Mouse (Mus musculus): ENCODE measurements at regions not wholly inside any gene's neighbourhood (a gene's known extent, or its start where the extent isn't known, plus 50 kb on each side); places are given as distances from the start of the nearest gene placed in this dataset.

GRCm38 (mm10) chr3:146337429-146337828 lies 67.0 kb upstream of the Ssx2ip start:
- Histone ChIP-seq H3K9ac (ENCODE audit: low read depth, low read length) (no peak overlapping the region), H3K27ac (replicated peaks; ENCODE audit: low read depth, low read length) (no peak overlapping the region), H3K4me1 (ENCODE audit: control insufficient read depth, insufficient read depth, low read length) (peaks cover 3% of the 10 kb centered on the region; the same call in 1 of the 2 replicates), H3K4me3 (ENCODE audit: low read depth, low read length) (no peak overlapping the region), H3K4me2 (ENCODE audit: low read depth, low read length) (no peak overlapping the region), H3K27me3 (replicated peaks; ENCODE audit: control insufficient read depth, insufficient read depth, low read length) (no peaks in the 10 kb centered on the region), H3K36me3 (ENCODE audit: control insufficient read depth, insufficient read depth, low read length) (no peaks in the 10 kb centered on the region), H3K9me3 (ENCODE audit: control insufficient read depth, low read length) (no peaks in the 10 kb centered on the region)
- DNase-seq (ENCODE audit: low spot score) (no peak), ATAC-seq (ENCODE audit: low read depth) (no peak)
- WGBS: 55% methylated on average over 3 of the region's 3 CpGs

DNA sequence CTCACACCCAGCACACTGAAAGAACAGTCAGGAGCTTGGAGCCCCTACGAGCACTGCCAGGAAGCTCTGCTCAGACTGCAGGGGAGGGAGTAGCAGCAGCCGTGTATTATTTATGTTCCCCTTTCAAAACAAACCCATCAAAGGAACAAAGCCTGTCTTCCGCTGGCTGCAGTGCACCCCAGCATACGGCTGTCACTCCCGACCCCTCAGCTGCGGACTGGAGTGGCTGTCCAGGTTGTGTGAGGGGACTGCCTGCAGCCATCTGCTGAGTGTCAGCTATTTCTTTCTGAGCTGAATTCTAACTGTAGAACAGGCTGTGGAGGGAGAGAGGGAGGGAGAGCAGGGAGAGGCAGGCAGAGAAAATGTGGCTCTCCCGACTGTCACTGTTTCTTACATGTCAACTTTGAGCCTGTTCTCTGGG lies 66.6 kb upstream of the Ssx2ip start:
- DNase-seq (ENCODE audit: low spot score) (peak; percentile 34), ATAC-seq (ENCODE audit: low read depth) (peak; percentile 56; the same call in 1 of the 2 replicates)
- H3K9ac ChIP-seq (ENCODE audit: low read depth, low read length): peak overlapping the region; percentile 26; the same call in 1 of the 2 replicates
- H3K4me2 ChIP-seq (ENCODE audit: low read depth, low read length): peak overlapping the region; percentile 16; the same call in 1 of the 2 replicates
- H3K4me3 ChIP-seq (ENCODE audit: low read depth, low read length): no peak overlapping the region
- no peaks in the 10 kb centered on the region for H3K36me3 ChIP-seq (ENCODE audit: control insufficient read depth, insufficient read depth, low read length)
- WGBS: 19% methylated on average over 7 of the region's 7 CpGs
- H3K4me1 ChIP-seq (ENCODE audit: control insufficient read depth, insufficient read depth, low read length): peaks cover 3% of the 10 kb centered on the region; the same call in 1 of the 2 replicates
- H3K27ac ChIP-seq (replicated peaks; ENCODE audit: low read depth, low read length): no peak overlapping the region
- H3K27me3 ChIP-seq (replicated peaks; ENCODE audit: control insufficient read depth, insufficient read depth, low read length): no peaks in the 10 kb centered on the region
- H3K9me3 ChIP-seq (ENCODE audit: control insufficient read depth, low read length): no peaks in the 10 kb centered on the region

DNA sequence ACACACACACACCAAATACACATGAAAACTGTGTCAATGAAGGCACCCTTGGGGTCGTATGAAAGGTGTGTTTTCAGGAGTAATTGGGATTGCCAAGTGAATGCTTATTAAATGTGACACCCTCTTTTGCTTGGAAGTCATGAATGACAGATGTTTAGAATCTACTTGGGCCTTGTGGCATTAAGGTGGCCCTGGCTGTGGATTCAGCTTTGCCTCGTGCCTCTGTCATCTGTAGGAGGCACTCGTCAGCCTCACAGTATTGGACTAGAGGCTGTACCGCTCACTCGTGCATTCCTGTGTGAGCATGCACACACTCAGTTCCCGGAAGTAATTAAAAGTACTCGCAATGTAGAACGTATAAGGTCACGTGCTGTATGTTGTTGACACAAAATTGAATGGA lies 66.0 kb upstream of the Ssx2ip start:
- H3K4me1 ChIP-seq (ENCODE audit: control insufficient read depth, insufficient read depth, low read length): peaks cover 3% of the 10 kb centered on the region; the same call in 1 of the 2 replicates
- H3K4me3 ChIP-seq (ENCODE audit: low read depth, low read length): no peak overlapping the region
- no peak overlapping the region for H3K4me2 ChIP-seq (ENCODE audit: low read depth, low read length)
- no peak overlapping the region for H3K27ac ChIP-seq (replicated peaks; ENCODE audit: low read depth, low read length)
- H3K9me3 ChIP-seq (ENCODE audit: control insufficient read depth, low read length): no peaks in the 10 kb centered on the region
- no peaks in the 10 kb centered on the region for H3K27me3 ChIP-seq (replicated peaks; ENCODE audit: control insufficient read depth, insufficient read depth, low read length)
- no peak overlapping the region for H3K9ac ChIP-seq (ENCODE audit: low read depth, low read length)
- DNase-seq (ENCODE audit: low spot score): no peak
- H3K36me3 ChIP-seq (ENCODE audit: control insufficient read depth, insufficient read depth, low read length): no peaks in the 10 kb centered on the region
- WGBS: 58% methylated on average over 9 of the region's 9 CpGs
- ATAC-seq (ENCODE audit: low read depth): no peak

- ATAC-seq (ENCODE audit: low read depth): no peak
- Histone ChIP-seq H3K4me1 (ENCODE audit: control insufficient read depth, insufficient read depth, low read length) (peaks cover 3% of the 10 kb centered on the region; the same call in 1 of the 2 replicates), H3K9ac (ENCODE audit: low read depth, low read length) (no peak overlapping the region), H3K27me3 (replicated peaks; ENCODE audit: control insufficient read depth, insufficient read depth, low read length) (no peaks in the 10 kb centered on the region), H3K27ac (replicated peaks; ENCODE audit: low read depth, low read length) (no peak overlapping the region), H3K4me2 (ENCODE audit: low read depth, low read length) (peak overlapping the region; percentile 16; the same call in 1 of the 2 replicates), H3K4me3 (ENCODE audit: low read depth, low read length) (no peak overlapping the region), H3K36me3 (ENCODE audit: control insufficient read depth, insufficient read depth, low read length) (no peaks in the 10 kb centered on the region), H3K9me3 (ENCODE audit: control insufficient read depth, low read length) (no peaks in the 10 kb centered on the region)
- no peak for DNase-seq (ENCODE audit: low spot score)
- 41% methylated on average over 12 of the region's 12 CpGs for WGBS
Observed at GRCm38 (mm10) chr3:146340316-146341055, 64.0 kb upstream of the Ssx2ip start.

DNA sequence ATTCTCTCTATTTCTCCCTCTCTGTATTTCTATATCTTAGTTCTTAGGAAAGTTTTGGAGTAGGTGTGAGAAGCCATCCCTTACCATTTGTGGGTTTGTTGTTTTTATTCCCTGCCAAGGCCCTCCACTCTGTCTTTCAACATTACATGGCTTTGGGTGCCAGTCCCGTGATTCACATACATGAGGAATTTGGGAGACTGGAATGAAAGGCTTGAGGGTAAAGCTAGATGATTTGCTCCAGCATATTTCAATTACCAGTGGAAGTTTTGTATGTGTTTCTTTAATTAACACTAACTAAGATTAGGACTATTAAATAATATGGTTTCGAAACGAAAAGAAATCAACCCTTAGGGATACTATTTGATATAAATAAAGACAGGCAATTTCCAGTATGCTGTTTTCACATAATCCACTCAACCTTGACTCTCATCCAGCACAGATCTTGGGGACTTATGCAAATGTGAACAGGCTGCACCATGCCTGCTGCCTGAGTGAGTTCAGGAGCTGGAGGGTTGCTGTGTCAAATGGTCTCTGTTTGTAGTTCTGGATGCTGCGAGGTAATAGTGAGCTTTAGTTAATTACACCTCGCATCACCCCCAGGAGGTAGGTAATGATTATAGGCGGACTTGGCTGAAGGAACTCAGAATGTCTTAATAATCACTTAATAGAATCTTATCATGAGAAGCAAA lies 62.6 kb upstream of the Ssx2ip start:
- WGBS: 54% methylated on average over 6 of the region's 6 CpGs
- no peaks in the 10 kb centered on the region for H3K9me3 ChIP-seq (ENCODE audit: control insufficient read depth, low read length)
- H3K4me2 ChIP-seq (ENCODE audit: low read depth, low read length): no peak overlapping the region
- H3K27ac ChIP-seq (replicated peaks; ENCODE audit: low read depth, low read length): no peak overlapping the region
- H3K4me1 ChIP-seq (ENCODE audit: control insufficient read depth, insufficient read depth, low read length): peaks cover 3% of the 10 kb centered on the region; the same call in 1 of the 2 replicates
- no peaks in the 10 kb centered on the region for H3K27me3 ChIP-seq (replicated peaks; ENCODE audit: control insufficient read depth, insufficient read depth, low read length)
- no peaks in the 10 kb centered on the region for H3K36me3 ChIP-seq (ENCODE audit: control insufficient read depth, insufficient read depth, low read length)
- no peak overlapping the region for H3K9ac ChIP-seq (ENCODE audit: low read depth, low read length)
- DNase-seq (ENCODE audit: low spot score): no peak
- no peak for ATAC-seq (ENCODE audit: low read depth)
- no peak overlapping the region for H3K4me3 ChIP-seq (ENCODE audit: low read depth, low read length)

DNA sequence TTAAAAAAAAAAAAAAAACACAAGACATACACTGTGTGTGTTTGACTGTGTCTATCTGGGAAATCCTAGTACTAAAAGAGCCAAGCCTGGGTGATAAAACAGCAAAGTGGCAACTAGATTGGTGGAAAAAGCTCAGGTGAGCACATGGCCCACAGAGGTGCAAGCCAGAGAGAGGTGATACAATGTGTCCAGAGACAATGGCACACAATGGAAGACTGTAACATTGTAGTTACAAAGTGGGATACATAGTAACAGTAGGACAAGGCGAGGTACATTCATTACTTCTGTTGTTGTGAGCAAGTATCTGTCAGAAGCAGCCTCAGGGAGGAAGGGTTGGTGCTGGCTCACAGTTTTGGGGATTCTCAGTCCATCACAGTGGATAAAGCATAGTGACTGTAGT lies 61.7 kb upstream of the Ssx2ip start:
- ATAC-seq (ENCODE audit: low read depth): no peak
- 97% methylated on average over 1 of the region's 1 CpGs for WGBS
- Histone ChIP-seq H3K4me1 (ENCODE audit: control insufficient read depth, insufficient read depth, low read length) (peaks cover 3% of the 10 kb centered on the region; the same call in 1 of the 2 replicates), H3K27me3 (replicated peaks; ENCODE audit: control insufficient read depth, insufficient read depth, low read length) (no peaks in the 10 kb centered on the region), H3K9ac (ENCODE audit: low read depth, low read length) (no peak overlapping the region), H3K4me2 (ENCODE audit: low read depth, low read length) (no peak overlapping the region), H3K27ac (replicated peaks; ENCODE audit: low read depth, low read length) (no peak overlapping the region), H3K9me3 (ENCODE audit: control insufficient read depth, low read length) (no peaks in the 10 kb centered on the region), H3K4me3 (ENCODE audit: low read depth, low read length) (no peak overlapping the region), H3K36me3 (ENCODE audit: control insufficient read depth, insufficient read depth, low read length) (no peaks in the 10 kb centered on the region)
- no peak for DNase-seq (ENCODE audit: low spot score)

DNA sequence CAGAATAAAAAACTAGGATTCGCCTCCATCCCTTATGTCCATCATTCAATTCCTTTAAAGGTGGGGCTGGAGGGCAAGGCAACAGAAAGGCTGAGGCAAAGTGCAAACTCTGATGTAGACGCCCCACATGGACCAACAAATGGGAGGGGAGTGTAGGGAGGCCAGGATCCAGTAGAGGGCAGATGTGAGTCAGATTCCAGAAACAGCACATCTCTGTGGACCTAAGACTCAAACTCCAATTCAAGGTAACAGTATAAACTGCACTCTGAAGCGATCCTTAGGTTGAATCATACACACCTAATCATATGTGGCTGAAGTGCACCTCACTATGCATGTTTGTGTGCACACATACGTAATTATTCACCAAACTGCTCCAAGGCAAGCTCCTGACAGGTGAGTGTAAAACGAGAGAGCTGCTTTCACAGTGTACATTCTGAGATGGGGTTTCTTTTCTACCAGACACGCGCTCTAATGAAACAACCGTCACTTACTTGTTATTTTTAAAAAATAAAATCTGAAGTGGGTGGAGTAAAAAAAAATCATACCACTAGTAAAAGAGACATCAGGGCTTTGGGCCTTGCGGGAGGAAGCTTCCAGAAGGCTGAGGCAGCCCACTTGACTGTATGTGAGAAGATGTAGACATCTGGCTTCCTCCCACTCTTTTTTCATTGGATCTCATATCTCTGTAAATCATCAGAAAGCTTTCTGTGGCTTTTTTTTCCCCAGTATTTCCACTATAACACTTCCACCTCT lies 60.6 kb upstream of the Ssx2ip start:
- H3K9ac ChIP-seq (ENCODE audit: low read depth, low read length): no peak overlapping the region
- DNase-seq (ENCODE audit: low spot score) (peak; percentile 49), ATAC-seq (ENCODE audit: low read depth) (no peak)
- no peaks in the 10 kb centered on the region; the same call in 1 of the 2 replicates for H3K4me1 ChIP-seq (ENCODE audit: control insufficient read depth, insufficient read depth, low read length)
- no peaks in the 10 kb centered on the region for H3K9me3 ChIP-seq (ENCODE audit: control insufficient read depth, low read length)
- H3K36me3 ChIP-seq (ENCODE audit: control insufficient read depth, insufficient read depth, low read length): no peaks in the 10 kb centered on the region
- H3K4me2 ChIP-seq (ENCODE audit: low read depth, low read length): no peak overlapping the region
- H3K27me3 ChIP-seq (replicated peaks; ENCODE audit: control insufficient read depth, insufficient read depth, low read length): no peaks in the 10 kb centered on the region
- no peak overlapping the region for H3K4me3 ChIP-seq (ENCODE audit: low read depth, low read length)
- 53% methylated on average over 9 of the region's 9 CpGs for WGBS
- H3K27ac ChIP-seq (replicated peaks; ENCODE audit: low read depth, low read length): no peak overlapping the region

GRCm38 (mm10) chr3:146344402-146345025 lies 59.9 kb upstream of the Ssx2ip start:
- 75% methylated on average over 11 of the region's 11 CpGs for WGBS
- no peak for ATAC-seq (ENCODE audit: low read depth)
- H3K27me3 ChIP-seq (replicated peaks; ENCODE audit: control insufficient read depth, insufficient read depth, low read length): no peaks in the 10 kb centered on the region

More at GRCm38 (mm10) chr3:146344402-146345025, 59.9 kb upstream of the Ssx2ip start:
- Histone ChIP-seq H3K4me2 (ENCODE audit: low read depth, low read length) (no peak overlapping the region), H3K9ac (ENCODE audit: low read depth, low read length) (no peak overlapping the region), H3K4me3 (ENCODE audit: low read depth, low read length) (no peak overlapping the region), H3K27ac (replicated peaks; ENCODE audit: low read depth, low read length) (no peak overlapping the region), H3K4me1 (ENCODE audit: control insufficient read depth, insufficient read depth, low read length) (no peaks in the 10 kb centered on the region; the same call in 1 of the 2 replicates), H3K9me3 (ENCODE audit: control insufficient read depth, low read length) (no peaks in the 10 kb centered on the region), H3K36me3 (ENCODE audit: control insufficient read depth, insufficient read depth, low read length) (no peaks in the 10 kb centered on the region)
- DNase-seq (ENCODE audit: low spot score): no peak
